Mouse (Mus musculus): ENCODE measurements at regions not wholly inside any gene's neighbourhood (a gene's known extent, or its start where the extent isn't known, plus 50 kb on each side); places are given as distances from the start of the nearest gene placed in this dataset.
A peak's percentile ranks its signal among the peaks of the same experiment; 100 is the strongest.

GRCm38 (mm10) chr8:89646946-89647345, 603.0 kb upstream of the Sall1 start:
- H3K9ac ChIP-seq (ENCODE audit: low read depth, low read length, severe bottlenecking): no peak overlapping the region
- no peaks in the 10 kb centered on the region for H3K9me3 ChIP-seq (ENCODE audit: control insufficient read depth, low read length)
- 45% methylated on average over 5 of the region's 5 CpGs for WGBS
- no peak for DNase-seq (ENCODE audit: low spot score)
- no peak for ATAC-seq (ENCODE audit: low FRiP score, low read depth)
- no peaks in the 10 kb centered on the region for H3K4me1 ChIP-seq (ENCODE audit: control insufficient read depth, insufficient read depth, low read length)
- peaks cover 34% of the 10 kb centered on the region; the same call in 1 of the 2 replicates for H3K27me3 ChIP-seq (ENCODE audit: control insufficient read depth, insufficient read depth, low read length)
- H3K4me2 ChIP-seq (replicated peaks; ENCODE audit: low read depth, low read length, severe bottlenecking): no peak overlapping the region
- no peak overlapping the region for H3K27ac ChIP-seq (replicated peaks; ENCODE audit: low read depth, low read length)
- no peaks in the 10 kb centered on the region for H3K36me3 ChIP-seq (ENCODE audit: control insufficient read depth, insufficient read depth, low read length)
- TF ChIP-seq POLR2A (IDR thresholded peaks at IDR 0.05; ENCODE audit: borderline replicate concordance, extremely low read depth, insufficient read depth, insufficient read length): no peak
- no peak overlapping the region for H3K4me3 ChIP-seq (replicated peaks; ENCODE audit: low read length)

GRCm38 (mm10) chr8:89641339-89641738, 597.4 kb upstream of the Sall1 start:
- H3K27ac ChIP-seq (replicated peaks; ENCODE audit: low read depth, low read length): no peak overlapping the region
- ATAC-seq (ENCODE audit: low FRiP score, low read depth) (0 out of 2 replicates have a peak, but pooled peaks have one; percentile 30), DNase-seq (ENCODE audit: low spot score) (no peak)
- H3K4me3 ChIP-seq (replicated peaks; ENCODE audit: low read length): no peak overlapping the region
- H3K36me3 ChIP-seq (ENCODE audit: control insufficient read depth, insufficient read depth, low read length): no peaks in the 10 kb centered on the region
- no peak overlapping the region for H3K9ac ChIP-seq (ENCODE audit: low read depth, low read length, severe bottlenecking)
- H3K9me3 ChIP-seq (ENCODE audit: control insufficient read depth, low read length): no peaks in the 10 kb centered on the region
- TF ChIP-seq POLR2A (IDR thresholded peaks at IDR 0.05; ENCODE audit: borderline replicate concordance, extremely low read depth, insufficient read depth, insufficient read length): no peak
- H3K27me3 ChIP-seq (ENCODE audit: control insufficient read depth, insufficient read depth, low read length): peaks cover 22% of the 10 kb centered on the region
- H3K4me1 ChIP-seq (ENCODE audit: control insufficient read depth, insufficient read depth, low read length): 0 out of 2 replicates have a peak, but pooled peaks cover 10% of the 10 kb centered on the region
- H3K4me2 ChIP-seq (replicated peaks; ENCODE audit: low read depth, low read length, severe bottlenecking): no peak overlapping the region
- 35% methylated on average over 5 of the region's 5 CpGs for WGBS

GRCm38 (mm10) chr8:89634864-89635263, 590.9 kb upstream of the Sall1 start:
- H3K27ac ChIP-seq (replicated peaks; ENCODE audit: low read depth, low read length): no peak overlapping the region
- 90% methylated on average over 2 of the region's 2 CpGs for WGBS
- H3K9ac ChIP-seq (ENCODE audit: low read depth, low read length, severe bottlenecking): no peak overlapping the region
- H3K36me3 ChIP-seq (ENCODE audit: control insufficient read depth, insufficient read depth, low read length): no peaks in the 10 kb centered on the region
- H3K4me2 ChIP-seq (replicated peaks; ENCODE audit: low read depth, low read length, severe bottlenecking): no peak overlapping the region
- no peaks in the 10 kb centered on the region for H3K9me3 ChIP-seq (ENCODE audit: control insufficient read depth, low read length)
- no peak overlapping the region for H3K4me3 ChIP-seq (replicated peaks; ENCODE audit: low read length)
- TF ChIP-seq POLR2A (IDR thresholded peaks at IDR 0.05; ENCODE audit: borderline replicate concordance, extremely low read depth, insufficient read depth, insufficient read length): no peak
- peaks cover 42% of the 10 kb centered on the region for H3K27me3 ChIP-seq (ENCODE audit: control insufficient read depth, insufficient read depth, low read length)
- no peak for ATAC-seq (ENCODE audit: low FRiP score, low read depth)
- no peaks in the 10 kb centered on the region for H3K4me1 ChIP-seq (ENCODE audit: control insufficient read depth, insufficient read depth, low read length)
- DNase-seq (ENCODE audit: low spot score): no peak

GRCm38 (mm10) chr8:89632304-89632703, 588.3 kb upstream of the Sall1 start:
- H3K27me3 ChIP-seq (ENCODE audit: control insufficient read depth, insufficient read depth, low read length): peaks cover 52% of the 10 kb centered on the region
- DNase-seq (ENCODE audit: low spot score) (peak; percentile 29), ATAC-seq (ENCODE audit: low FRiP score, low read depth) (no peak)
- no peaks in the 10 kb centered on the region for H3K9me3 ChIP-seq (ENCODE audit: control insufficient read depth, low read length)
- no peak overlapping the region for H3K9ac ChIP-seq (ENCODE audit: low read depth, low read length, severe bottlenecking)
- no peak overlapping the region for H3K4me2 ChIP-seq (replicated peaks; ENCODE audit: low read depth, low read length, severe bottlenecking)
- no peak for TF ChIP-seq POLR2A (IDR thresholded peaks at IDR 0.05; ENCODE audit: borderline replicate concordance, extremely low read depth, insufficient read depth, insufficient read length)
- 52% methylated on average over 5 of the region's 5 CpGs for WGBS
- no peak overlapping the region for H3K27ac ChIP-seq (replicated peaks; ENCODE audit: low read depth, low read length)
- no peaks in the 10 kb centered on the region for H3K36me3 ChIP-seq (ENCODE audit: control insufficient read depth, insufficient read depth, low read length)
- H3K4me1 ChIP-seq (ENCODE audit: control insufficient read depth, insufficient read depth, low read length): no peaks in the 10 kb centered on the region
- H3K4me3 ChIP-seq (replicated peaks; ENCODE audit: low read length): no peak overlapping the region

GRCm38 (mm10) chr8:89630540-89630939, 586.6 kb upstream of the Sall1 start:
- no peaks in the 10 kb centered on the region for H3K9me3 ChIP-seq (ENCODE audit: control insufficient read depth, low read length)
- 88% methylated on average over 3 of the region's 3 CpGs for WGBS
- no peak overlapping the region for H3K27ac ChIP-seq (replicated peaks; ENCODE audit: low read depth, low read length)
- DNase-seq (ENCODE audit: low spot score) (no peak), ATAC-seq (ENCODE audit: low FRiP score, low read depth) (no peak)
- H3K9ac ChIP-seq (ENCODE audit: low read depth, low read length, severe bottlenecking): no peak overlapping the region
- H3K36me3 ChIP-seq (ENCODE audit: control insufficient read depth, insufficient read depth, low read length): no peaks in the 10 kb centered on the region
- no peak for TF ChIP-seq POLR2A (IDR thresholded peaks at IDR 0.05; ENCODE audit: borderline replicate concordance, extremely low read depth, insufficient read depth, insufficient read length)
- H3K4me3 ChIP-seq (replicated peaks; ENCODE audit: low read length): no peak overlapping the region
- H3K4me2 ChIP-seq (replicated peaks; ENCODE audit: low read depth, low read length, severe bottlenecking): no peak overlapping the region
- H3K4me1 ChIP-seq (ENCODE audit: control insufficient read depth, insufficient read depth, low read length): peaks cover 4% of the 10 kb centered on the region; the same call in 1 of the 2 replicates
- peaks cover 39% of the 10 kb centered on the region; the same call in 1 of the 2 replicates for H3K27me3 ChIP-seq (ENCODE audit: control insufficient read depth, insufficient read depth, low read length)

- ATAC-seq (ENCODE audit: low FRiP score, low read depth): no peak
- WGBS: 80% methylated on average over 7 of the region's 7 CpGs
- Histone ChIP-seq H3K9me3 (ENCODE audit: control insufficient read depth, low read length) (no peaks in the 10 kb centered on the region), H3K9ac (ENCODE audit: low read depth, low read length, severe bottlenecking) (no peak overlapping the region), H3K27ac (replicated peaks; ENCODE audit: low read depth, low read length) (no peak overlapping the region), H3K4me3 (replicated peaks; ENCODE audit: low read length) (no peak overlapping the region), H3K4me1 (ENCODE audit: control insufficient read depth, insufficient read depth, low read length) (no peaks in the 10 kb centered on the region), H3K27me3 (ENCODE audit: control insufficient read depth, insufficient read depth, low read length) (peaks cover 12% of the 10 kb centered on the region; the same call in 1 of the 2 replicates), H3K36me3 (ENCODE audit: control insufficient read depth, insufficient read depth, low read length) (no peaks in the 10 kb centered on the region), H3K4me2 (replicated peaks; ENCODE audit: low read depth, low read length, severe bottlenecking) (no peak overlapping the region)
- TF ChIP-seq POLR2A (IDR thresholded peaks at IDR 0.05; ENCODE audit: borderline replicate concordance, extremely low read depth, insufficient read depth, insufficient read length): no peak
- no peak for DNase-seq (ENCODE audit: low spot score)
Measured at GRCm38 (mm10) chr8:89618089-89618488, 574.1 kb upstream of the Sall1 start.
